Mouse (Mus musculus): Measurements from ENCODE around the gene Arid3a.

The Arid3a gene

GRCm38 (mm10) chr10:79976071-79976721 lies 49.4 kb downstream of the Arid3a start:
- no peak for DNase-seq (ENCODE audit: low read depth)

GRCm38 (mm10) chr10:79976722-79977107 lies 49.9 kb downstream of the Arid3a start:
- no peak for DNase-seq (ENCODE audit: low read depth)

GRCm38 (mm10) chr10:79977324-79977723 lies 50.5 kb downstream of the Arid3a start:
- DNase-seq (ENCODE audit: low read depth), result no peak

- DNase-seq (ENCODE audit: low read depth), result no peak
Observed at GRCm38 (mm10) chr10:79978061-79978460, 51.2 kb downstream of the Arid3a start.

- no peak for DNase-seq (ENCODE audit: low read depth)
Observed at GRCm38 (mm10) chr10:79979401-79980155, 52.7 kb downstream of the Arid3a start.

- no peak for DNase-seq (ENCODE audit: low read depth)
Observed at GRCm38 (mm10) chr10:79983205-79983604, 56.4 kb downstream of the Arid3a start.

GRCm38 (mm10) chr10:79983670-79984069 lies 56.8 kb downstream of the Arid3a start:
- peak; percentile 66 for DNase-seq (ENCODE audit: low read depth)

DNA sequence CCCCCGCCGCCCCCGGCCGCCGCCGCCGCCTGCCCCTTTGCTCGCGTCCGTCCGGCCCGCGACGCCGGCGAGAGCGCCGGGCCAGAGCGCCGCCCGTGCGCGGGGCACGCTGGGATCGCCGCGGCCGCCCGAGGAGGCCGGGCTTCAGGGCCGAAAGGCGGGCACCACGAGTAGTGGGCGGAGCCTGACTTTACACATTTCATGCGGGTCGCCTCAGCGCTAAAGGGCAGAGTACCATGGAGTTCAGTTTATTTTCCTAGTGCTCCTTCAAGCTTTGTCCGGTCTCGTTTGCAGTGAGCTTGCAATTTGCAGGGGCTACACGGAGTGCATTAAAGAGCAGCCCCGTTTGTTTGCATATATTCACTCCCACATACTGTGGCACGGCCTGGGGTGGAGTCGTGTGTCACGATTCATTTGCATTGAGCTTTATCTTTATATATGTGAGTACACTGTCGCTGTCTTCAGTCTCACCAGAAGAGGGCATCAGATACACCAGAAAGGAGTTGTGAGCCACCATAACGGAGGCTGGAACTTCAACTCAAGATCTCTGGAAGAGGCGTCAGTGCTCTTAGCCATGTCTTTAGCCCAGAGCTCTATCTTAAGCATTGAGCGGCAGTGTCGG lies 57.5 kb downstream of the Arid3a start, which contains the start of gene Tmem259:
Tmem259 (minus strand) TSS at position 136 of the 622 bp plus-strand sequence.
- DNase-seq (ENCODE audit: low read depth), result peak; percentile 82

DNA sequence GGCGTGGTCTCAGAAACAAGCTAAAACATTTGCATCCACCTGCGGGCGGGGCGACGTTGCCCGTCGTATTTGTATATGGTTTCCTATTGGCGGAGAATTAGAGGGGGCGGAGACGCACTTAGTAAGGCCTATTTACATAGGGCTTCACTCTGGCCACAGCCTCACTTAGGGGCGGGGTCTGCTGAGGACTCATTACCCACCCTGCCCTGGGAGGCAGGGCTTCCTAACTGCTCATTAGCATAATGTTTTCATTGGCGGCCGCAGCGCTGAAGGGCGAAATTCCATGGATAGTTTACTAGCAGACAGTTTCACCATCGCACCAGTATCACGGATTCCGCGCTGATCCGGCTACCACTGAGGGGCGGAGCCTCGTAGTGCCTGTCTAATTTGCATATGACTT lies 58.0 kb downstream of the Arid3a start:
- peak; percentile 99 for DNase-seq (ENCODE audit: low read depth)

DNA sequence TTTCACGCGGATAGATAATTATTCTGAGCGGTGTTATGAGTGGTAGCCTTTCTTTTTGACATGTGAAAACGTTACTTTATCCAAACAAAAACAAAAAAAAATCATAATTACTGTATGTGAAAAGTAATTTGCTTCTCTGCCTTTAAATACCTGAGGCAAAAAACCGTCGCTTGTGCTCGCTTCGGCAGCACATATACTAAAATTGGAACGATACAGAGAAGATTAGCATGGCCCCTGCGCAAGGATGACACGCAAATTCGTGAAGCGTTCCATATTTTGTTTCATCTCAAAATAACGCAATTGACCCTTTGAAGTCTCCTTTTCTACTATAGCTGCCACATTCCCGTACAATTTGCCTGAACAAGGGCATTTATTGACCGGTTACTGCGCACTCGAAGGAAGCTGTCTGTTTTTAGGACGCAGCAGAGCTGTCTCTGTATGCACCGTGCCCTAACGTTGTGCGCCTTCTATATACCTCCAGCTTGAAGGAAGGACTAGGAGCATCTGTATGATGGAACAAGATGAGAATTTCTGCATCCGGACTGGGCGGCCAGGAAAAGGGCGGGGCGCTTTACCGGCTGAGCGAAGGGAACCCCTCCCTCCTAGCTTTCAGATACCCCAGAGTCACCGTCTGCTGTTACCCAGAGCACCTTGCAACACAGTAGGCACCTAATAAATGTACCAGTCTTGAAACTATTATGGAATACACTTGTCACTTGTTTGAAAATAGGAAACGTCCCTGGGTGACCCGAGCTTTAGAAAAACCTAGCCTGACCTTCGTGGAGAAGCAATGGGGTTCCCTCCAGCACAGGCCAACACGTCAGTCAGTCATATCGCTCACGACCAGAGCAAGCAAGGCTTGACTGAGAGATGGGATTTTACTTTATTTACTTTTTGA lies 58.7 kb downstream of the Arid3a start:
- no peak for DNase-seq (ENCODE audit: low read depth)

- no peak for DNase-seq (ENCODE audit: low read depth)
Observed at GRCm38 (mm10) chr10:79986232-79986878, 59.5 kb downstream of the Arid3a start.

DNA sequence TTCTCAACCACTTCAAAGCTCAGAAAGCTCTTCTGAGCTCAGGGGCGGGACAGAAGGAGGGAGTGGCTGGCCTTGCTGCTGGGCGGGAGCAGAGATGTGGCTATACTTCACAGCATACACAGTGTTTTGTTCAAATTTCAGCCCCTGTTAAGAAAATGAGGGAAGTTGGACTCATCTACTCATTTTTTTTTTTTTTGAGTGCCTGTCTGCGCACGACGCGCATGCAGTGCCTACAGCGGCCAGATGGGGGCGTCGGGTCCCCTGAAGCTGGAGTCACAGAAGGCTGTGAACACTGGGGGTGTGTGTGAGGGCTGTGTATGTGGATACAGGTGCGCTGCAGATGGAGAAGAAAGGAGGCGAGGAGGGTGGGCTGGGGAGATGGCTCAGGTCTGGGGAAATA lies 60.1 kb downstream of the Arid3a start:
- peak; percentile 76 for DNase-seq (ENCODE audit: low read depth)

DNA sequence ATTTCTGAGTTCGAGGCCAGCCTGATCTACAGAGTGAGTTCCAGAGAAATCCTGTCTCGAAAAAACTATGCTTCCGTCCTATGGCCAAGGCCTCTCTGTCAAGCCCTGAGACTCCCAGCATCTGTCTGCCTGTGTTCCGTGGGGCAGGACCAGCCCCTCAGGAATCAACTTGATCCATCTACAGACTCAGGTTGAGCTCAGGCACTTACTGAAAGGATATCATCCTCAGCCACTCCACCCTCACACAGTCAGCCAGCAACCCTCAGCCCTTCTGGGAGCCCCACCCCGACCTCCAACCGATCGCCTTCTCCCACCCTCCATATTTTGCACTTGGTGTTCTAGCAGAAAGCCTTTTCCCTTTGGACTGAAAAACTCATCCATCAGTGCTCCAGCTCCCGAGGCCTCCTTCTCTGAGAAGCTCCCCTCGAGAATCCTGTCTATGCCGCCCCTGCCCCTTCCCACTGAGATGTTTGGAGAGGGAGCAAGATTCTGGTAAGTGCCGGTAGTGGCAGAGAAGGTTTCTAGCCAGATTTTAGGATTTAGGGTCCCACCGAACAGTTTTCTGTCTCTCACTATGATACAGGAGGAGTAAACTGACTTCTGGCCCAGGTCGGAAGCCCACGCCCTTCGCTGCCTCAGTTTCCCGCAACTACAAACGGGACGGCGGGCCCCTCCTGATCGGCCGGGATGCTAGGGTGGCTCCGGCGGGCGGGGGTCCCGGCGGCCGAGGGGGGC lies 61.1 kb downstream of the Arid3a start:
- no peak for DNase-seq (ENCODE audit: low read depth)

- no peak for DNase-seq (ENCODE audit: low read depth)
Observed at GRCm38 (mm10) chr10:79988506-79989271, 61.8 kb downstream of the Arid3a start, which contains the start of gene Cnn2. Cnn2 (plus strand) TSS chr10:79988584.

DNA sequence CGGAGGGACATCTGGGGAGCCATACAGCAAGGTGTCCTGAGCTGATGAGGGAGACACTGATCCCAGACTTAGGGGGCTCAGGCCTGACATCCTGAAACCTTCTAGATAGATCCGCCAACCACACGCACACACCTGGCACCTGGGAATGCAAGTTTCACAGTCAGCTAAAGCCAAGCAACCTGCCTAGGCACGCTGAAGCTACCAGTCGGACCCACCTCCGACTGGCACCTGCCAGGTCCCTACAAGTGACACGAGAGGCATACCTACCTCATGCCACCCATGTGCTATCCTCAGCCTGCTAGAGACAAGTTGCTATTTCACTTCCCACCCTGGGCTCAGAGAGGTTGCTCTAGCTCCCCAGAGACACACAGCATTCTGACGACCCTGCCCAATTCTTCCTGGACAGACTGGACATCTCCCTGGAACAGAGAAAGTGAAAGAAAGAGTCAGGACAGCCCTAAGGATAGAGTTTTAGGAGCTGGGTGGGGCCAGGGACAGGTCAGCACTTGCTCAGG lies 62.5 kb downstream of the Arid3a start:
- no peak for DNase-seq (ENCODE audit: low read depth)

- no peak for DNase-seq (ENCODE audit: low read depth)
Observed at GRCm38 (mm10) chr10:79989870-79990269, 63.0 kb downstream of the Arid3a start.

DNA sequence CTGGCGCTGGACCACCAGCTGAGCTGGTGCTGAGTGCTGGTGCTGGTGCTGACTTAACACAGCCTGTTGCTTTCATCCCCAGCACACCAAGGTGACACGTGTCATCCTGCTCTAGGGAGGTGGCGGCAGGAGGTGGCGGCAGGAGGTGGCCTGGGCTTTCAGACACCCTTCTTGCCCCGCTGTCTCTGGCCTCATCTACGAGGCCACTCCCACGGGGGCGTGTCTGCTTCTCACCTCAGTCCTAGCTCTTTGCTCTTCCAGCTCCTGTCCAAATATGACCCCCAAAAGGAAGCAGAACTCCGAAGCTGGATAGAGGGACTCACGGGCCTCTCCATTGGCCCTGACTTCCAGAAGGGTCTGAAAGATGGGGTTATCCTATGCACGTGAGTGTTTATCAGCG lies 64.3 kb downstream of the Arid3a start:
- DNase-seq (ENCODE audit: low read depth), result no peak

GRCm38 (mm10) chr10:79991548-79991947 lies 64.7 kb downstream of the Arid3a start:
- no peak for DNase-seq (ENCODE audit: low read depth)

DNA sequence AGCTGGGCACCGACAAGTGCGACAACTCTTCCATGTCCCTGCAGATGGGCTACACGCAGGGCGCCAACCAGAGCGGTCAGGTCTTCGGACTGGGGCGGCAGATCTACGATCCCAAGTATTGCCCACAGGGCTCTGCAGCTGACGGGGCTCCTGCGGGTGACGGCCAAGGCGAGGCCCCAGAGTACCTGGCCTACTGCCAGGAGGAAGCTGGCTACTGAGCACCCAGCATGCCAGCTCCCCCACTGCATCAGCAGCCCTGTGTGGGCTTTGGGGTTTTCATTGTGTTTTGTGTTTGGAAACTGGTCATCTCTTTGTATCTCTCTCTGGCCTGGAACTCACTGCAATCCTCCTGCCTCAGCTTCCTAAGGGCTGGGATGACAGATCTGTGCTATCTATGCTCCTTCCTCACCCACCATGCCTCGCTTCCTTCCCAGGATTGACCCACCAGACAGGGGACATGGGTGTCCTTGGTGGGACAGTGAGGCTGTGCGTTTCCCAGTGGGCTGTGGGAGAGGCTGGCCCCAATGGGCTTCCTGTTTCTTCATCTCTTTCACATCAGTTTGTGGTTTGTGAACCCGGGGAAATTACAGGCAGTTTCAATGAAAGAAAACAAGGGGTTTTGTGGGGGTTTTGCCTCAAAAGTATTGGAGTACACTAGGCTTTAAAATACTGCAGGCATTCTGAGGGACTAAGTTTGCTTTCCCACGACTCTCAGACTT lies 67.7 kb downstream of the Arid3a start:
- DNase-seq (ENCODE audit: low read depth), result no peak

Measured in c-Kit-positive CD71-positive TER-119-negative erythroid progenitor cells, embryonic 14.5 days (primary cell).